Mouse (Mus musculus): Measurements from ENCODE around the gene Miox.

Miox gene

GRCm38 (mm10) chr15:89316146-89316545, 18.1 kb upstream of the Miox start:
- DNase-seq: no peak

- DNase-seq: no peak
Measured at GRCm38 (mm10) chr15:89321264-89321663, 12.9 kb upstream of the Miox start.

- DNase-seq: no peak
Measured at GRCm38 (mm10) chr15:89322670-89323522, 11.3 kb upstream of the Miox start, which contains the start of gene Adm2. Gene Adm2, plus strand, starts transcription at chr15:89322720.

- no peak for DNase-seq
Measured at GRCm38 (mm10) chr15:89323656-89324055, 10.5 kb upstream of the Miox start.

GRCm38 (mm10) chr15:89326441-89326840, 7.8 kb upstream of the Miox start:
- DNase-seq: no peak

GRCm38 (mm10) chr15:89334774-89335537, 758 bp downstream of the Miox start:
- DNase-seq: no peak

GRCm38 (mm10) chr15:89336422-89336821, 2.2 kb downstream of the Miox start:
- no peak for DNase-seq

GRCm38 (mm10) chr15:89339696-89340095, 5.5 kb downstream of the Miox start:
- DNase-seq: no peak

DNA sequence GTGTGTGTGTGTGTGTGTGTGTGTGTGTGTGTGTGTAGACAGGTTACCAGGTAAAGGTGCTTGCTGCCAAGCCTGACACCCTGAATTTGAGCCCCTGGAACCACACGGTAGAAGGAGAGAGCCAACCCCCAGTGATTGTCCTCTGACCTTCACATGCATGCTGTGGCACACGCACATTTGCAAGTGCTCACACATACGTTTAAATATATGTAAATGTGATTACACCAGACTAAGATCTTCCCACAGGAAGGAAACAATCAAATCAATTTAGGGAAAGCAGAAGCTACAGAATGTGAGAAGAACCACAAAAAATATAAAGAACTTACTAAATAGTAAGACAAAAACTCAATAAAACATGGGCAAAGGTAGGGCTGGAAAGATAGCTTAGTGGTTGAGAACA, 5.9 kb downstream of the Miox start:
- DNase-seq: no peak

- DNase-seq: no peak
Measured at GRCm38 (mm10) chr15:89341678-89342077, 7.5 kb downstream of the Miox start.

- DNase-seq: no peak
Measured at GRCm38 (mm10) chr15:89343325-89343724, 9.1 kb downstream of the Miox start.

DNA sequence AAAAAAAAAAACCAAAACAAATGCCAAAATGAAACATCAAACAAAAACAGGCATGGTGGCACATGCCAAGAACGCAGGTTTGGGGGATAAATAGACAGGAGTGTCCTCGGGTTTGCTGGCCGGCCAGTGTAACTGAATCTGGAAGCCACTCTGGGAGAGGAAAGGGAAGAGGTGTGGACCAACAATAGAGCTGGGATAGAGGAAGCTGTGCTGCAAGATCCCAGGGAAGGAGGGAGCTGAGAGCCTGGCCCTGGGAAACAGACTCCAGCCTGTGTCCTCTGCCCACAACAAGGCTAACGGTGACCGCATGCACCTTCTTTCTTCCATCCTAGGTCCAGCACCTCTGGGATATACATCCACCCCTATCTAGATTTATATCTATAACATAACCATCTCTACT, 16.2 kb downstream of the Miox start:
- no peak for DNase-seq

- no peak for DNase-seq
Measured at GRCm38 (mm10) chr15:89351302-89351701, 17.1 kb downstream of the Miox start.

- DNase-seq: no peak
Measured at GRCm38 (mm10) chr15:89352054-89352453, 17.9 kb downstream of the Miox start.

DNA sequence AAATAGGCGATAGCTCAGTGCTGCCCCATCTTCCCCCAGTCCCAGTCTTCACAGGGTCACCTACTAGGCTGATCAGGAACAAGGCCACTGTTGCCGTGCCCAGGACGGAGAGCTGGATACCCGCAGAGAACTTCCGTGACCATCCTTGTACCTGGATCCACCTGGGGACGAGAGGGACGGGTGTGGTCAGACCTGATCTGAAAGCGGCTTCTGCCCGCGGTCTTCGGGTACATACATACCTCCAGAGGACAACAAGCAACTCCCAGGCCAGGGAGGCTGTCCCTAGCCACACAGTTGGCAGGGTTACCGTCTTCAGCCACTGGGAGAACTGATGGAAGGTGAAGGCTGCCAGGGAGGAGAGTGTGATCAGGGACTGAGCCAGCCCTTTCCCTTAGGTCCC, 18.6 kb downstream of the Miox start:
- DNase-seq: no peak

GRCm38 (mm10) chr15:89353837-89354236, 19.6 kb downstream of the Miox start:
- DNase-seq: no peak

GRCm38 (mm10) chr15:89354455-89354854, 20.3 kb downstream of the Miox start:
- no peak for DNase-seq

- DNase-seq: peak; percentile 95
Measured at GRCm38 (mm10) chr15:89355241-89356187, 21.3 kb downstream of the Miox start, which contains the start of the genes Lmf2 and Ncaph2. Gene Lmf2, minus strand, starts transcription at chr15:89355659. Gene Ncaph2, plus strand, starts transcription at chr15:89355719.

DNA sequence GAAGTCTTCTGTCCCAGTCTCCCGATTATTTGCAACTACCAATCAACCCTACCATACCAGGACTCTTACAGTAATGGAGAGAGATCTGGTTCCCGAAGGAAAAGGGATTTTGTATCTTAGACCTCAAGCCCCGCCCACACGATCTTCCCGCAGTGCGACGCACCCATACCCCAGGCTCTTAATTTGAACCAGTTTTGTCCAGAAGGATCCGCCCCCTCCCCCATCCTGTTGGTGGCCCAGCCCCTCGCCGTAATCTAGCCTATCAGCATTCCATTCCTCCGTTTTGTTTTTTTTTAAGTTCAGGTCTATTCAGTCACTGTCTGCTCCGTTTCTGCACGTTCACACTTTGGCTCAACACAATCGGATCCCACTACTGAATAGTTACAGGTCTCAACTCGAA, 22.2 kb downstream of the Miox start:
- peak; percentile 79 for DNase-seq

DNA sequence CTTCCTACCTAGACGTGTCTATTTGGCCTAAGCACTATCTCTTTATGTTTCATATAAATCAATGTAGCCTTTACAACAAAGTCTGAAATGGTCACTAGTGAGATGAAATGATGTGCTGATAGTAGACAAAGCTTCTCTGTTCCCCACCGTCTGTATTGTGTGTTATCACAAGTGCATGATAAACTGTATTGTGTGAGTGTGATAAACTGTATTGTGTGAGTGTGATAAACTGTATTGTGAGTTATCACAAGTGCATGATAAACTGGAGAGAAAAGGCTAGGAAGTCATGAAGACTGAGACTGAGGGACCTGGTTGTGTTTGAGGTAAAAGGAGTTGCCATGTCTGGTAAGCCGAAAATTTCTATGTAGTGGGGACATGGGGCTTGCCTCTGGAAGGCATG, 24.6 kb downstream of the Miox start:
- no peak for DNase-seq

- DNase-seq: no peak
Measured at GRCm38 (mm10) chr15:89363051-89363450, 28.9 kb downstream of the Miox start.

DNA sequence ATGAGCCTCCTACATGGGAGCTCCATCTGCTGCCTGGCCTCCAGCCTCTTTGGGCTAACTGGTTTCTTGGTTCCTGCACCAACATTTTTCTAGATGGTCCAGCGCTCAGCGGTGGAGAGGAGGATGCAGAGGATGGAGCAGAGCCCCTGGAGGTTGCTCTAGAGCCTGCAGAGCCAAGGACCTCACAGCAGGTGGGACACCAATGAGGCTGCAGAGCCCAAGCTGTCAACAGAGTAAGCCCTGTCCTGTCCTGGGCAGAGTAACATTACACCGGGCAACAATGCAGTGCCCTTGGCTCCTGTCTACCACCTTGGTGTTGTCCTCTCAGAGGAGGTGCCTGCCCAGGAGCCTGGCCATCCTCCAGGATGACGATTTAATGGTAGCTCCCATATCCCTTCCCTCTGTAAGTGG, 30.9 kb downstream of the Miox start:
- DNase-seq: no peak

- DNase-seq: no peak
Measured at GRCm38 (mm10) chr15:89372068-89372467, 37.9 kb downstream of the Miox start.

All from right cerebral cortex, postnatal 14 days (tissue).